Mouse (Mus musculus): Measurements from ENCODE around the gene Ccdc28b.

The Ccdc28b gene

DNA sequence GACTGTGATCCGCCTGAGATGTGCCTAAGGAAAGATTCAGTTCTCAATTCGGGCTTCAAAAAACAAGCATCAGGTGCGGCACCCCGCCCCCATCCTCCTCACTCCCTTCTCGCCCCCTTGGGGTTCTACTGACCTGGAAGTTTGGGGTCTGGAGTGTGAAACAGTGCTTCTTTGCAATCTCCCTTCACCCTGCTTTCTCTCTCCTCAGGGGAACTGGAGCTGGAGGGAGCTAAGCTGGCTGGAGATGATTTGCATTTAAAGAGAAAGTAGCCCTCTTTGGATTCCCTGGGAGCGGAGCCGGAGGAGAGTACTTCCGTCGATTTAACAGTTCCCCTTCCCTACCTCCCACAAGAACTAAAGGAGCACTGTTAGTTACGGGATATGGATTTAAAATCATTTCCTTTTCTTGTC lies at the start of gene Ccdc28b:
Gene Ccdc28b, minus strand, starts transcription at position 267 of the 411 bp plus-strand sequence.
- DNase-seq: peak; percentile 42 to 62

DNA sequence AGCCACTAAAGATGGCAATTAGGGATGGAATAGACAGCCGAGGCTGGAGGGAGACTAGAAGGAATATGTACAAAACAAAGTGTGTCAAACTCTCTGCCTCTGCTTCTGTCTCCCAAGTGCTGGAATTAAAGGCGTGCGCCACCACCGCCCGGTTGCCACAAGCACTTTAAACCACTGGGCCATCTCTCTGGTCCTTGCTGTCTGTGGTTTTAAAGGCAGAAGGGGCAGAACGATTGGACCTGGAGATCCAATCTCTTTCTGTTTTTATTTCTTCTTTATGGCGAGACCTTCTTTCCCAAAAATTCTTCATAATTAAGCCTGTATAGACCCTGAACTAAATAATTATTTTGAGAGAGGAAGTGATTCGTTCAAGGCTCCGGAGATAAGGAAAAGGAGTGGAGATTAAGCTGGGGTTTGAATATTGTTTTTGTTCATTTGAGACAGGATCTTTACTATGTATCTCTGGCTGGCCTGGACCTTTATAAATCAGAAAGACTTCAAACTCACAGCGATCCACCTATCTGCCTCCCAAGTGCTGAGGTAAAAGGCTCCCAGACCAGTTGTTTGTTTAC lies 49.2 kb upstream of the Ccdc28b start:
- no peak for DNase-seq

- DNase-seq: peak; percentile 95 to 98
Measured at GRCm38 (mm10) chr4:129672083-129672877, 48.5 kb upstream of the Ccdc28b start, which contains the start of gene Kpna6. Gene Kpna6, minus strand, starts transcription at chr4:129672767.

DNA sequence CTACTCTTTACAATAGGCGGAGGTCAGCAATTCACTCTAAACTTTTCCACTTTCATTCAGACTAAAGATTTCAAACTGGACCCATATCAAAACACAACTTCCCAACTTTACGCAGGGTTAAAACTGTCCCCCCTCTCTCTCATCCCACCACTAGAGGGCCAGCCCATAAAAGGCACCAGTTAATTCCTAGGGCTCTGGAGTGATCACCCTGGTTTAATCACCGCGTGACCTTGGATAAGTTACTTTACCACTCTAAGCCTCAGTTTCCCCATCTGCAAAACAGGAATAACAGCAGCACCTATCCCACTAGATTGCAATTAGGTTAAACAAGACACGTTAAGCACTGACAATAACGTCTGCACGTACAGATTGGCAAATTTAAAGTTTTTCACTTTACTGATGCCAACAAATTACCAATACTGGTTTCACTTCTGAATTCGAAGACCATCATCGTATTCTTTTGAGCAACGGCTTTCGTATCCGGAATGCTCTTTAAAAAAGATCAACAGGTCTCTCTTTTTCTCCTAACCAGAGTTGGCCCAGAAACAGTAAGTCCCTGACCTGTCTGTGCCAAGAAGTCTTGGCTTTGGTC lies 47.8 kb upstream of the Ccdc28b start:
- DNase-seq: peak; percentile 41 to 45

DNA sequence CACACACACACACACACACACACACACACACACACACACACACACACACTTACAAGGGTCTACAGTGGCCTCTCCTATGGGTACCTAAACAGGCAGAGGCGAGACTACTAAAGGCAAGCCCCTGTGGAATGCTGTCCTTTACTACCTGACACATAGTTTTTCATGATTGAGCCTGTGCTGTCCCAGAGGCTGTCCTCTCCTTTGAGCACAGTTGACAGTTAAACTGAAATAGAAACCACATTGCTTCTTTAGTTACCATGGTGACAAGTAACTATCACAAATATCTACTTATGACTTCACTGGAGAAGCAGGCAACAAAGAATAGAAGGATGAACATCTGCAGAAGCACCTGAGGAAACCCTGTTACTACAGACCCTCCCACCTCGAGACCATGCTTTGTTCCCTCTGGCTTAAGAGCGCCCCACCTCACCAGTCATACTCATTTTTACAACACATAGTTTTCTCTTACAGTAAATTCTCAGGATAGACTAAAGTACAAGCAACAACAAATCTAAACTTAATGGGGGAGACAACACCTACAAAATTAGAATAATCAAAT lies 38.6 kb upstream of the Ccdc28b start:
- DNase-seq: no peak

DNA sequence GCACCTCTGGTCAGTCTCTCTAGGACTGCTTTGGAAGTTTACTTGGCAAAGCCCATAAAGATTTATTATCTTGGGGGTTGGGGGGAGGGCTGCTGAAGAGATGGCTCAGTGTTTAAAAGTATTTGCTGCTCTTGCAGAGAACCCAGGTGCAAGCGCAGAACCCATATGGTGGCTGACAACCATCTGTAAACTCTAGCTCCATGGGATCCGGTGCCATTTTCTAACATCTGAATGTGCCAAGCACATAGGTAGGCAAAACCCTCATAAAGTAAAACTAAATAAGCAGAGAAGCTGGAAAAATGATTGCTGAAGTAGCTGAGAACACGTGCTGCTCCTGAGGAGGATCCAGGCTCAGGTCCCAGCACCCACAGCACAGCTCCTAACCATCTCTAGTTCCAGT lies 37.8 kb upstream of the Ccdc28b start:
- DNase-seq: no peak

DNA sequence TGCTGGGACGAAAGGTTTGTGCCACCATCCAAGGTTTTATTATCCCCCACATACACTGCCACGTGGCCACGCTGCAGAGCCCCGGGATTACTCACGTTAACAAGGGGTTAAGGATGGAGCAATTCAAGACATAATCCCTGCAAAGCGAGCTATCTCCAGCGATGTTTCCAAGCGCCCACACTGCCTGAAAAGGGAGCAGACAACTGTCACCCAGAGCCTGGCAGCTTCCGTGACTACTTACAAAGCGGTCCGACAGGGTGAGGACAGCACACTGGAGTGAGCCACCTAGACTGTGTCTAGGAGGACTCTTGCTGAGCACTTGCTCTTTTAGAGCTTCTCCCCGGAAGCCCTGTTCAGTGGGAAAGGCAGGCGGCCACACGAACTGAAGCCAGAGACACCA lies 31.0 kb upstream of the Ccdc28b start:
- no peak for DNase-seq

- DNase-seq: no peak
Measured at GRCm38 (mm10) chr4:129650359-129650758, 26.6 kb upstream of the Ccdc28b start.

DNA sequence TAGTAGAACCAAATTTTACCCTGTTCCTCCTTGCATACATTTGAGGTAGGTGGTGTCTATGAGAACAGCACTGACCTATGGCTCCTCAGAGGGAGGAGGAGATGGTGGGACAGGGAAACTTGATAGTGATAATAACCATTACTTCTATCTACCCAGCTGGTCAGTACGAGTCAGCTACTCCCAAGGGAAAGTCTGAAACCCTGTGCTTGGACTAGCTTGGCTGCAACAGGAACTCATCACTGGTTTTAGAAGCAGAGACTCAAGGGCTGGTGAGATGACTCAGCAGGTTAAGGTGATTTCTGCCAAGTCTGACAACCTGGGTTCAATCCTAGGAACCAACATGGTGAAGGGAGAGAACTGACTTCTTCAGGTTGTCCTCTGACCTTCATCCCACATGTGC lies 24.9 kb upstream of the Ccdc28b start:
- DNase-seq: no peak

- no peak for DNase-seq
Measured at GRCm38 (mm10) chr4:129645204-129645603, 21.5 kb upstream of the Ccdc28b start.

- no peak for DNase-seq
Measured at GRCm38 (mm10) chr4:129641756-129642155, 18.0 kb upstream of the Ccdc28b start.

- DNase-seq: peak; percentile 98
Measured at GRCm38 (mm10) chr4:129640638-129641467, 17.1 kb upstream of the Ccdc28b start, which contains the start of gene Txlna. Gene Txlna, minus strand, starts transcription at chr4:129641065.

DNA sequence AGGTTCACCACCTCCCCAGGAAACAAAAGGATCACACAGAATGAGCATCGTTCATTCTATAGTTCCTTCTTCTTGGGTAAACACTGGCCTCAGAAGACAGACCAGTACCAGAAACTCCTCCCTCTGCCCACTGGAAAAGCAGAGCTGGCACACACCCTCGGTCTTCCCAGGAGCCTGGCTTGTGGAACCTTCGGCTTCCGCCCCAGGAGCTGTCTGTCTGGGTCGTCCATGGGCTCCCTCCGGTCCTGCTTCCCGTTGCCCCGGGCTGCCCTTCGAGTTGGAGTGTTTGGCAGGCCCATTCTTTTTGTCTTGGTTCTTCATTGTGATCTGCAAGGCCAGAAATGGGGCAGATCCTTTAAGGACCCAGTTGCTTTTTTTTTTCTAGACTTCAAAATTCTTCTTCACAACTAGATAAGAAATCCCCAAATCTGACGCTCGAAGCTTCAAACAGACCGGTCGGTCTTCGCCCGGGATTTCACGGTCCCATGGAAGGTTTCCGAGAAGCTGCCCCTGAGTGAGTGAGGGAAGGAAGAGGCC lies 16.4 kb upstream of the Ccdc28b start:
- peak; percentile 59 to 61 for DNase-seq

DNA sequence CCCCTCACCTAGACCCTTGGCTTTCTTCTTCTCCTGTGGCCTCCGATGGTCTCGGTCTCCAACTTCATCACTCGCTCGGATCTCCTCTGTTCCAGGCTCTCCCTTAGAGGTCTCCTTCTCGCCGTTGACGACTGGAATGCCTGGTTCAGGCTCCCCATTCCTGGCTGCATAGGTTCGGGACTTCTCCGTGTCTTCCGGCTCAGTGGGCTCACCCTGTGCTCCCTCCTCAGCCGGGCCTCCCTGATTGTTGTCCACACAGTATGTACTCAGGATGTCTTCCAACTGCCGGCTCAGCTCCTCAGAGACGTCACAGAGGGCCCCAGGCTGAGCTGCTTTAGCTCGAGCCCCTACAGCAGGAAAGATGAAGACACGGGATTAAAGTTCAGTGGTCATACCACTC lies 15.5 kb upstream of the Ccdc28b start:
- DNase-seq: no peak

DNA sequence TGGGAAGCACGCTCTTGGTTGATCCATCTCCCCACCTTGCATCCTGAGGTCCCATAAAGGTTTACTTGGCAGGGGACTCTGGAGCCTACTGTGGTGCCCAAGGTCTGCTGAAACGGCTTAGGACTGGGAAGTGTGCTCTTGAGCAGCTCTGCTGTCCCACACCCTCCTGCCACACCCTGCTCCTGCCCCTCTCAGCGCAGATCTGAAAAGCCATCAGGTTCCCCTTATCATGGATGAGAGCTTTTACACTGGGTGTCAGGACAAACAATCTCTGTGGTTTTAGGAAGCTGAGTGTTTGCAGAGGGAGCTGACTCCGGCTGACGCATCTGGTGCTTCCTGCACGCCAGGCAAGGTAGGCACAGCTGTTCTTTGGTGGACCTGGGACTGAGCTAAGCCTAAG lies 10.1 kb upstream of the Ccdc28b start:
- DNase-seq: no peak

DNA sequence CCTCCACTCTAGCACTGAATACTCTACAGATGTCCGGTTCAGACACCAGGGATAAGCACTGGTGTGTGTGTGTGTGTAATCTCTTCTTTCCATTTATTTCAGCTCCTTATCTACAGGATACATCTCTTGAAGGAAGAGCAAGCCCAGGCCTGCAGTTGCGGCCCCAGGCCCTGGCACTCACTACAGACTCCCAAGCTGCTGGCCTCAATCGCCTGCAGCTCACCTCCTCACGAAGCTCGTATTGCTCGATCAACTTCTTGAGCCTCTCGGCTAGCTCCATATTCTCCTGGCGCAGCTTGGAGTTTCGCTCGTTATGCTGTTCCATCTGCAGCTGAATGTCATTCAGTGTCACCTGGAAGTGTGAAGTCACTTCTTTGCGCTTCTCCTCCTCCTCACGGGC lies 8.1 kb upstream of the Ccdc28b start:
- no peak for DNase-seq

GRCm38 (mm10) chr4:129630944-129631343 lies 7.2 kb upstream of the Ccdc28b start:
- DNase-seq: peak; percentile 49 to 53

DNA sequence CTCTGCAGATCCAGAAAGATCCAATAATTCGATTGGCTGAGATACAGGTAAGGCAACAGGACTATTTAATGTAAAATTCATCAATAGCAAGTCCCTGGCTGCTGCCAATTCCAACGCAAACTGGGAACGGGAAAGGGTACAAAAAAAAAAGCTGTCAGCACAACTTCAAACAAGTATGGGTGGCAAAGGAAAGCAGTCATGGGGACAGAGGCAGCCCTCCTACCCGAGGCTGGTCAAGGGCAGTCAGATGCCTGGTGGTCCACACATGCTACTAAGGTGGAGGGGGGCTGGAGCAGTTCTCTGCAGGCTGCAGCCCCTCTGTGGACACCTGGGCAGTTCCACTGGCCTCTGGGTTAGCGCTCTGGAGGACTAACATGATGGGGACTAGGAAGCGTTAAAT lies 2.3 kb upstream of the Ccdc28b start:
- DNase-seq: no peak

GRCm38 (mm10) chr4:129625496-129625895 lies 1.7 kb upstream of the Ccdc28b start:
- no peak for DNase-seq

DNA sequence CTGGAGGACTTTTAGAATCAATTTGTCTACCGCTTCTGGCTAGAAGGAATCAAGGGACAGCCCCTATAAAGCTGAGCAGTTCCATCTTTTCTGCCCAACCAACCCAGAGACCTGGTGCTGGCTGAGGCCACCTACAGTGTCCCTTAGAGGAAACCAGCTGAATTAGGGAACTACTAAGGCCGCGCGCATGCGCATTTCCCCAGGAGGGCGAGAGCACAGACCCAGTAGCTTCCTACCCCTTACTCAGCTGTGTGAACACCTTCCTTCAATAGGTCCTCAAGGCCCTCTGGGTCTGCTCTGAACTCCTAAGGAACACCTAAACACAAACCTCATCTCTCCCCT lies 1.3 kb upstream of the Ccdc28b start:
- peak; percentile 69 to 70 for DNase-seq

DNA sequence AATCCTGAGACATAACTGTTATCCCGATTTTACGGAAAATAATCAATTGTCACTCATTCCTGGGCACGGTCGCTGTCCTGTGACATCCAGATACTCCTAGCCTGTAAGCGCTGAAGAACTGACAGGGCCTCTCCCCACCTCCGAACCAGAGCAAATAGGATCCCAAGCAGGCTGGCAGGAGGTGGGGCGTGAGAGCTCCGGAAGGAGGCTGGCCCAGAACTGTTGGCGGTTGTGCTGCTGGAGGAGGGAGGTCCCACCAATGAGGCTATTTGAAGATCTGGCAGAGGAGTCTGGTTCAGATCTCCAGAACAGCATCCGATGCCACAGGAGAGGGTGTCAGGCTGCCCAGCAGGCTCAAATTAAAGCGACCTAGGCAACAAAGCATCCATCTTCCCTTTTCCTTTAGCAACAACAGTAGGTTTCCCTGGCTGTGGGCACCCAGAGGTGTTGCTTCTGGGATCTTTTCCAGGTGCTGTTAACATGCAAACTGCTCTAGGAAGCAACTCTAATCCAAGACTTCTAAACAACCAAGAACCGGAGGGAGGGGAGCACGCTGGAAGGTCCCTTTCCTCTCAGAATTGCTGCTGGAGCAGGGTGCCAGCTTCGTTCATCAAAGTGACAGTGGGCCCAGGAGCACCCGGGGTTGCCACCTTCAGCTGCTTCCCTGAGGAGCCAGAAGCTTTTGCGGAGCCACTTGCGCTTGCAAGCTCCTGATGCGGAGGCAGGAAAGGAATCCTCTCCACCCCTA lies 708 bp upstream of the Ccdc28b start:
- peak; percentile 87 to 89 for DNase-seq

All from cerebellum, postnatal 36 days (tissue).